Mouse (Mus musculus): ENCODE measurements around the gene Odf2. TPM values are rescaled to one million over a fixed set of nuclear protein-coding genes. Genes with fewer than 3 reads are reported as not detected.
A peak's percentile ranks its signal among the peaks of the same experiment; 100 is the strongest.

Gene Odf2
- polyA plus RNA-seq, 1 experiment from 2014 or later: 133 TPM

DNA sequence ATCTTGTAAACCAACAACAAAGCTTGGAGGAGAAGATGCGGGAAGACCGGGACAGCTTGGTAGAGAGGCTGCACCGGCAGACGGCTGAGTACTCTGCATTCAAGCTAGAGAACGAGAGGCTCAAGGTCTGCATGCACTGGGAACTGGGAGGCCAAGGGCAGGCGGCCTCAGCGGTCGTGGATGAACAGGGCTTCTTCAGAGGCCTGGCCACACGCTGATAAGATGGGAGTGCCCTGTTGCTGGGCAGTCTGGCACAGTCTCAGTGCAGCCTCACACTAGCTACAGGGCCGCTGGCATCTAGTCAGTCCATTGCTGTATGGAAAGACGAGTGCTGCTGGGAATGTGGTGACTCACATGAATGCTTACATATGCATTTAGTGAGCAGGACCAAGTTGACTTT is 28.6 kb downstream of the Odf2 start:
- Histone ChIP-seq H3K27ac (no peak overlapping the region), H3K36me3 (replicated peaks) (peaks cover 85% of the 10 kb centered on the region), H3K9me3 (no peaks in the 10 kb centered on the region), H3K4me3 (replicated peaks) (no peak overlapping the region), H3K4me2 (no peak overlapping the region), H3K9ac (no peak overlapping the region), H3K4me1 (no peaks in the 10 kb centered on the region), H3K27me3 (no peaks in the 10 kb centered on the region)
- no peak for ATAC-seq (ENCODE audit: low FRiP score)
- 92% methylated on average over 11 of the region's 11 CpGs for WGBS

- Histone ChIP-seq H3K9me3 (no peaks in the 10 kb centered on the region), H3K27me3 (no peaks in the 10 kb centered on the region), H3K4me3 (replicated peaks) (no peak overlapping the region), H3K4me1 (no peaks in the 10 kb centered on the region), H3K4me2 (no peak overlapping the region), H3K27ac (no peak overlapping the region), H3K9ac (no peak overlapping the region), H3K36me3 (replicated peaks) (peaks cover 88% of the 10 kb centered on the region)
- ATAC-seq (ENCODE audit: low FRiP score): no peak
- 79% methylated on average over 11 of the region's 11 CpGs for WGBS
Observed at GRCm38 (mm10) chr2:29922011-29922410, 33.0 kb downstream of the Odf2 start.

GRCm38 (mm10) chr2:29926542-29926941 is 37.5 kb downstream of the Odf2 start:
- Histone ChIP-seq H3K9ac (no peak overlapping the region), H3K4me3 (replicated peaks) (no peak overlapping the region), H3K9me3 (no peaks in the 10 kb centered on the region), H3K27ac (no peak overlapping the region), H3K27me3 (no peaks in the 10 kb centered on the region), H3K4me2 (no peak overlapping the region), H3K36me3 (replicated peaks) (peaks cover 92% of the 10 kb centered on the region), H3K4me1 (no peaks in the 10 kb centered on the region)
- no peak for ATAC-seq (ENCODE audit: low FRiP score)
- 92% methylated on average over 5 of the region's 5 CpGs for WGBS

- ATAC-seq (ENCODE audit: low FRiP score): no peak
- WGBS: 91% methylated on average over 10 of the region's 10 CpGs
- H3K4me1 ChIP-seq: no peaks in the 10 kb centered on the region
- H3K9me3 ChIP-seq: no peaks in the 10 kb centered on the region
- H3K27me3 ChIP-seq: no peaks in the 10 kb centered on the region
- H3K36me3 ChIP-seq (replicated peaks): peaks cover 54% of the 10 kb centered on the region
- no peak overlapping the region for H3K27ac ChIP-seq
- no peak overlapping the region for H3K4me2 ChIP-seq
- no peak overlapping the region for H3K9ac ChIP-seq
- H3K4me3 ChIP-seq (replicated peaks): no peak overlapping the region
Observed at GRCm38 (mm10) chr2:29930506-29930905, 41.5 kb downstream of the Odf2 start.

DNA sequence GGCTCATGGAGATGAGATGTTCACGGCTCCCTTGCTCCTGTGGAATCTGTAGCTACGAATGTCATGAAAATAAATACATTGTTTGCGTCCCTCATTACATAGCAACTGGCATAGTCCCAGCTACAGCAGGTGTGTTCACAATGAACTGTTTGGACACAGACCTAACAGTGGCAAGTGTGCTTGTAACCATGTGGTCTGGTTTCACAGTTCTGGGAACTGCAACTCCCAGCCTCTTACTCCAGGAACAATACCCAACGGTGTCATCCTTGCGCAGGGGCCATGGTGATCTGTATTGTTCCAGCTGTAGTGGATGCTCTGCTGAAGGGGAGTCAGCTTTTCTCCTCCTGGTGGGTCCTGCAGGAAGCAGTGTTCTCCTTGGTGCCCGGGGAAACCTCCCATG is 42.2 kb downstream of the Odf2 start:
- H3K36me3 ChIP-seq (replicated peaks): peaks cover 47% of the 10 kb centered on the region
- ATAC-seq (ENCODE audit: low FRiP score): no peak
- 94% methylated on average over 6 of the region's 6 CpGs for WGBS

DNA sequence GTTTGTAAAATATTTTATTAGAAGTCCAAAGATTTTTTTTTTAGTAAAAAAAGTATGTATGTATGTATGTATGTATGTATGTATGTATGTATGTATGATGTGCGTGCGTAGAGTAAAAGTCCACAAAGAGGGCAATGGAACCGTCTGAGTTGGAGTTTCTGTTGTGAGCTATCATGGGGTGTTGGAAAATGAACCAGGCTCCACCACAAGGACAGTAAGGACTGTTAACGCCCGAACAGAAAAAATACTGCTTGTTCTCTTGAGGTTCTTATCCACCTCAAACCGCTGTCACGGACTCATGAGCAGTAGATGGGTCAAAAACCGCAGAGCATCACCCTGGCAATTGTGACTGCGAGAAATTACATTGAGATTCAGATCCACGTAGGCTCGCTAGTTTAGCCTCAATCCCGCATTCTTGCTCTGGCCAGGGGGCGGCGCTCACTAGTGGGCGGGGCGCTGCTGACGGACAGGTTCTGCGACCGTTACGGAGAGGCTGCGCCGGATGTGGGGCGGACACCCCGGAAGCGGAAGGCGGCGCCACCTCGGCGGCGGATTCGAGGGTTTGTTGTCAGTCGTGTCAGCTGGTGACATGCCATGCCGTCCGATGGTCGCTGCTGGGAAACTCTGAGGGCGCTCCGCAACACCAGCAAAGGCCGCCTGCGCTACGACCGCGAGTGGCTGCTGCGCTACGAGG is 46.0 kb downstream of the Odf2 start, which contains the start of gene Gle1:
Gle1 (plus strand) TSS at position 521 of the 694 bp plus-strand sequence.
- peak; percentile 97 for ATAC-seq (ENCODE audit: low FRiP score)
- WGBS: 3% methylated on average over 44 of the region's 44 CpGs
- H3K4me1 ChIP-seq: peaks cover 7% of the 10 kb centered on the region
- H3K27ac ChIP-seq: peak within 1 kb of the TSS; percentile 75; the same call in 1 of the 2 replicates
- H3K27me3 ChIP-seq: no peaks in the 10 kb centered on the region
- H3K9me3 ChIP-seq: no peaks in the 10 kb centered on the region
- peaks cover 43% of the 10 kb centered on the region for H3K36me3 ChIP-seq (replicated peaks)
- H3K4me3 ChIP-seq (replicated peaks): peak within 1 kb of the TSS; percentile 83
- H3K4me2 ChIP-seq: peak within 1 kb of the TSS; percentile 74
- H3K9ac ChIP-seq: peak within 1 kb of the TSS; percentile 64

More for the DNA sequence above, 42.2 kb downstream of the Odf2 start:
- no peak overlapping the region for H3K9ac ChIP-seq
- no peaks in the 10 kb centered on the region for H3K9me3 ChIP-seq
- H3K27me3 ChIP-seq: no peaks in the 10 kb centered on the region
- no peak overlapping the region for H3K4me3 ChIP-seq (replicated peaks)
- peaks cover 6% of the 10 kb centered on the region for H3K4me1 ChIP-seq
- H3K4me2 ChIP-seq: no peak overlapping the region
- no peak overlapping the region for H3K27ac ChIP-seq

DNA sequence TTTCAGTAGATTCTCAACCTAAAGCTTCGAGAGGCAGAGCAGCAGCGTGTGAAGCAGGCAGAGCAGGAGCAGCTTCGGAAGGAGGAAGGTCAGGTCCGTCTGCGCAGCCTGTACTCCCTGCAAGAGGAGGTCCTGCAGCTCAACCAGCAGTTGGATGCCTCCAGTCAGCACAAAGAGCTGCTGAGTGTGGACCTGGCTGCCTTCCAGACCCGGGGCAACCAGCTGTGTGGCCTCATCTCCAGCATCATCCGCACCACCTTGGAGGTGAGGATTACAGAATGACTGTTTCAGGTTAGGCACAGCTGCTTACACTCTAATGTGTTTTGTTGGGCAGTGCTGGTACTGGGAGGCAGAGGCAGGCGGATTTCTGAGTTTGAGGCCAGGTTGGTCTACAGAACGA is 51.1 kb downstream of the Odf2 start:
- Histone ChIP-seq H3K36me3 (replicated peaks) (peaks cover 74% of the 10 kb centered on the region), H3K9me3 (no peaks in the 10 kb centered on the region), H3K27me3 (no peaks in the 10 kb centered on the region), H3K4me2 (no peak overlapping the region), H3K4me3 (replicated peaks) (no peak overlapping the region), H3K9ac (no peak overlapping the region), H3K4me1 (peaks cover 7% of the 10 kb centered on the region), H3K27ac (no peak overlapping the region)
- WGBS: 91% methylated on average over 9 of the region's 9 CpGs
- no peak for ATAC-seq (ENCODE audit: low FRiP score)

DNA sequence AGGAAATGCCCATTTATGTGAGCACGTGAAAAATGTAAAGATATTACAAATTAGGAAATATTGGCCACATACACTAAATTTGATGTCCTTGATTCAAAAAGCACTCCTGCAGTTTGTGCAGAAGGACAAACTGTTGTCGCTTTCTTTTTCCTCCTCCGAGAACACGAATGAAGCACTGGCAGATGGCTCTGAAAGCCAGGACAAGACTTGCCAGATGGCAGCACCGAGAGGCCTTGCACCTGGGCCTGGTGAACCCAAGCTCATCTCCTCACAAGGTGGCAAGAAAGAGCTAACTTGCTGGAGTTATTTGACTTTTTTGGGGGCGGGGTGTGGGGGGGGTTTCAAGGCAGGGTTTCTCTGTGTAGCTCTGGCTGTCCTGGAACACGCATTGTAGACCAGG is 51.8 kb downstream of the Odf2 start:
- Histone ChIP-seq H3K4me1 (peaks cover 5% of the 10 kb centered on the region), H3K36me3 (replicated peaks) (peaks cover 81% of the 10 kb centered on the region), H3K4me3 (replicated peaks) (no peak overlapping the region), H3K27ac (no peak overlapping the region), H3K9me3 (no peaks in the 10 kb centered on the region), H3K27me3 (no peaks in the 10 kb centered on the region), H3K4me2 (no peak overlapping the region), H3K9ac (no peak overlapping the region)
- no peak for ATAC-seq (ENCODE audit: low FRiP score)
- 93% methylated on average over 7 of the region's 7 CpGs for WGBS

DNA sequence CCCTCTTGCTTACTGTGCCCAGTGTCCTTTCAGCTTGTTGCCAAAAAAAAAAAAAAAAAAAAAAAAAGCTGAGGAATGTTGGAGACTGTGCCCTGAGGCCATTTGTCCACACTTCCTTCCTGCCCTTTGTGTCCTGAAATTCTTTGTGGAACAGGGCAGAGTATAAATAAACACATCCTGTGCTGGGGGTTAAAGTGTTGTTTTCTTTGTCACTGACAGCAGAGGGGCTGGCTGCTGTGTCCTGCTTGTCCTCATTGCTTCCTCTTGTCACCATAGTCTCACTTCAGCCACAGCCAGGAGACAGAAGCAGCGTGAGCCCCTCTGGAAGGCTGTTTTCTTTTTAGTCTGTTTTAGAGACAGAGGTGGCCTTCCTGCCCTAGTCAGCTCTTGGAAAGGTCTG is 55.7 kb downstream of the Odf2 start:
- no peak for ATAC-seq (ENCODE audit: low FRiP score)
- Histone ChIP-seq H3K9ac (no peak overlapping the region), H3K4me2 (no peak overlapping the region), H3K9me3 (no peaks in the 10 kb centered on the region), H3K4me3 (replicated peaks) (no peak overlapping the region), H3K27me3 (no peaks in the 10 kb centered on the region), H3K4me1 (no peaks in the 10 kb centered on the region), H3K36me3 (replicated peaks) (peaks cover 93% of the 10 kb centered on the region), H3K27ac (no peak overlapping the region)
- WGBS: 86% methylated on average over 1 of the region's 1 CpGs

- no peaks in the 10 kb centered on the region for H3K4me1 ChIP-seq
- no peak overlapping the region for H3K9ac ChIP-seq
- no peaks in the 10 kb centered on the region for H3K9me3 ChIP-seq
- no peaks in the 10 kb centered on the region for H3K27me3 ChIP-seq
- no peak overlapping the region for H3K4me2 ChIP-seq
- no peak overlapping the region for H3K4me3 ChIP-seq (replicated peaks)
- no peak for ATAC-seq (ENCODE audit: low FRiP score)
- H3K36me3 ChIP-seq (replicated peaks): peaks cover 83% of the 10 kb centered on the region
- H3K27ac ChIP-seq: no peak overlapping the region
- 96% methylated on average over 5 of the region's 5 CpGs for WGBS
Observed at GRCm38 (mm10) chr2:29948896-29949295, 59.9 kb downstream of the Odf2 start.

- no peak overlapping the region for H3K4me3 ChIP-seq (replicated peaks)
- no peaks in the 10 kb centered on the region for H3K9me3 ChIP-seq
- H3K9ac ChIP-seq: no peak overlapping the region
- H3K27me3 ChIP-seq: no peaks in the 10 kb centered on the region
- peaks cover 40% of the 10 kb centered on the region for H3K36me3 ChIP-seq (replicated peaks)
- WGBS: 95% methylated on average over 7 of the region's 7 CpGs
- ATAC-seq (ENCODE audit: low FRiP score): no peak
- H3K4me2 ChIP-seq: no peak overlapping the region
- H3K27ac ChIP-seq: no peak overlapping the region
- H3K4me1 ChIP-seq: peaks cover 15% of the 10 kb centered on the region
Observed at GRCm38 (mm10) chr2:29961246-29961645, 72.2 kb downstream of the Odf2 start.

- ATAC-seq (ENCODE audit: low FRiP score): no peak
- Histone ChIP-seq H3K4me3 (replicated peaks) (peak overlapping the region; percentile 98), H3K4me1 (peaks cover 45% of the 10 kb centered on the region), H3K27ac (peak overlapping the region; percentile 93), H3K9ac (peak overlapping the region; percentile 96), H3K27me3 (no peaks in the 10 kb centered on the region), H3K36me3 (replicated peaks) (peaks cover 15% of the 10 kb centered on the region; the same call in 1 of the 2 replicates), H3K4me2 (peak overlapping the region; percentile 72), H3K9me3 (no peaks in the 10 kb centered on the region)
- 21% methylated on average over 10 of the region's 10 CpGs for WGBS
Observed at GRCm38 (mm10) chr2:29964354-29965249, 75.6 kb downstream of the Odf2 start.
